Mouse (Mus musculus) hindbrain, postnatal 0 days (tissue): ENCODE measurements around the gene Ier2. TPM values are rescaled to one million over a fixed set of nuclear protein-coding genes. Genes with fewer than 3 reads are reported as not detected.

ENCODE experiments used
- ATAC-seq: fragments of 200-750 bp; cut with Nextera tagmentation; 2 replicates; pipeline ENCODE4 v1.8.0; 2017; ENCODE audit warnings: mild to moderate bottlenecking, moderate TSS enrichment, moderate library complexity
- DNase-seq: peaks from one replicate; pipeline ENCODE4 v3.0.0-alpha.2; 2015; ENCODE audit warnings: low spot score
- H3K27ac ChIP-seq: fragments of 300-500 bp; sonication (generic); 2 replicates; pipeline ENCODE4 v1.5.1; 2014; ENCODE audit warnings: mild to moderate bottlenecking
- H3K27me3 ChIP-seq: fragments of 300-500 bp; sonication (generic); 2 replicates; pipeline ENCODE4 v1.6.1; 2014; ENCODE audit warnings: low read length, mixed read lengths; ENCODE audit not compliant: insufficient read depth
- H3K36me3 ChIP-seq: fragments of 300-500 bp; sonication (generic); 2 replicates; pipeline ENCODE4 v1.6.1; 2014; ENCODE audit warnings: low read length, mixed read lengths; ENCODE audit not compliant: insufficient read depth
- H3K4me1 ChIP-seq: fragments of 300-500 bp; sonication (generic); 2 replicates; pipeline ENCODE4 v1.6.1; 2014; ENCODE audit warnings: antibody characterized with exemption, low read length, mixed read lengths; ENCODE audit not compliant: insufficient read depth
- H3K4me2 ChIP-seq: fragments of 300-500 bp; sonication (generic); 2 replicates; pipeline ENCODE4 v1.6.1; 2014; ENCODE audit warnings: low read depth, mild to moderate bottlenecking, low read length, moderate library complexity, mixed read lengths
- H3K4me3 ChIP-seq: fragments of 300-500 bp; sonication (generic); 2 replicates; pipeline ENCODE4 v1.5.1; 2014; ENCODE audit warnings: low read length
- H3K9ac ChIP-seq: fragments of 300-500 bp; sonication (generic); replicated peaks from 2 replicates; pipeline ENCODE4 v1.6.1; 2014; ENCODE audit warnings: mild to moderate bottlenecking, low read length, moderate library complexity, mixed read lengths
- H3K9me3 ChIP-seq: fragments of 300-500 bp; sonication (generic); 2 replicates; pipeline ENCODE4 v1.6.1; 2016; ENCODE audit warnings: low read length, mixed read lengths
- CTCF ChIP-seq: IDR thresholded peaks from 2 replicates; pipeline ENCODE4 v1.5.1; 2016; ENCODE audit warnings: antibody characterized with exemption, control low read depth, low read depth
- WGBS: fragments of 180-500 bp; shearing (Covaris S2); extraction: QIAGEN DNeasy Blood & Tissue Kit; methylation state at CpG from one replicate; pipeline ENCODE4 v1.1.7; 2014; 5-methylcytosine and 5-hydroxymethylcytosine counted together
- polyA plus RNA-seq: library from polyadenylated mRNA; unstranded; fragments of >200 nt; fragmentation: Nextera tagmentation; extraction: Ambion mirVana; gene quantifications from 2 replicates; pipeline ENCODE4 v1.2.1, GENCODE M21; 2015
- total RNA-seq: library from RNA; depleted of rRNA; stranded (reverse); fragments of >200 nt; gene quantifications from 2 replicates; pipeline ENCODE4 v1.2.3, GENCODE M21; 2014

The Ier2 gene
- total and polyA plus RNA-seq, 2 experiments from 2014 or later, result 12.5 to 20.9 TPM

- no peak overlapping the region for H3K9ac ChIP-seq
- H3K4me3 ChIP-seq, result no peak overlapping the region
- H3K9me3 ChIP-seq, result no peaks in the 10 kb centered on the region
- ATAC-seq, result no peak
- H3K27ac ChIP-seq, result peak overlapping the region; percentile 76; the same call in 1 of the 2 replicates
- 0 out of 2 replicates have a peak, but pooled peaks cover 4% of the 10 kb centered on the region for H3K36me3 ChIP-seq
- no peak for DNase-seq
- H3K27me3 ChIP-seq, result no peaks in the 10 kb centered on the region
- TF ChIP-seq CTCF, result no peak
- WGBS, result 80% methylated on average over 17 of the region's 17 CpGs
- H3K4me2 ChIP-seq, result no peak overlapping the region
- peaks cover 6% of the 10 kb centered on the region; the same call in 1 of the 2 replicates for H3K4me1 ChIP-seq
Observed at GRCm38 (mm10) chr8:84636051-84636691, 26.5 kb downstream of the Ier2 start.

- Histone ChIP-seq H3K4me3 (no peak overlapping the region), H3K9me3 (no peaks in the 10 kb centered on the region), H3K36me3 (0 out of 2 replicates have a peak, but pooled peaks cover 4% of the 10 kb centered on the region), H3K4me1 (peaks cover 6% of the 10 kb centered on the region; the same call in 1 of the 2 replicates), H3K27ac (peak overlapping the region; percentile 76; the same call in 1 of the 2 replicates), H3K4me2 (no peak overlapping the region), H3K9ac (peak overlapping the region; percentile 41; the same call in 1 of the 2 replicates), H3K27me3 (no peaks in the 10 kb centered on the region)
- DNase-seq (no peak), ATAC-seq (no peak)
- 49% methylated on average over 13 of the region's 14 CpGs for WGBS
- TF ChIP-seq CTCF, result no peak
Observed at GRCm38 (mm10) chr8:84635397-84636050, 27.1 kb downstream of the Ier2 start.

GRCm38 (mm10) chr8:84634849-84635304 lies 27.8 kb downstream of the Ier2 start:
- Histone ChIP-seq H3K27me3 (no peaks in the 10 kb centered on the region), H3K4me3 (no peak overlapping the region), H3K9me3 (no peaks in the 10 kb centered on the region), H3K27ac (peak overlapping the region; percentile 76; the same call in 1 of the 2 replicates), H3K36me3 (peaks cover 9% of the 10 kb centered on the region; the same call in 1 of the 2 replicates), H3K4me1 (peaks cover 6% of the 10 kb centered on the region; the same call in 1 of the 2 replicates), H3K9ac (peak overlapping the region; percentile 41), H3K4me2 (no peak overlapping the region)
- no peak for TF ChIP-seq CTCF
- DNase-seq (peak; percentile 75), ATAC-seq (no peak)
- WGBS, result 20% methylated on average over 9 of the region's 9 CpGs

- ATAC-seq, result no peak
- WGBS, result 49% methylated on average over 10 of the region's 10 CpGs
- Histone ChIP-seq H3K9me3 (no peaks in the 10 kb centered on the region), H3K9ac (no peak overlapping the region; the same call in 1 of the 2 replicates), H3K27ac (peak overlapping the region; percentile 76; the same call in 1 of the 2 replicates), H3K27me3 (no peaks in the 10 kb centered on the region), H3K4me2 (no peak overlapping the region), H3K4me3 (no peak overlapping the region), H3K36me3 (peaks cover 11% of the 10 kb centered on the region; the same call in 1 of the 2 replicates), H3K4me1 (peaks cover 6% of the 10 kb centered on the region; the same call in 1 of the 2 replicates)
- TF ChIP-seq CTCF, result no peak
- no peak for DNase-seq
Observed at GRCm38 (mm10) chr8:84633841-84634584, 28.6 kb downstream of the Ier2 start.

GRCm38 (mm10) chr8:84631813-84632212 lies 30.8 kb downstream of the Ier2 start:
- 0 out of 2 replicates have a peak, but pooled peaks cover 6% of the 10 kb centered on the region for H3K4me1 ChIP-seq
- 88% methylated on average over 4 of the region's 4 CpGs for WGBS
- no peaks in the 10 kb centered on the region for H3K9me3 ChIP-seq
- no peak for TF ChIP-seq CTCF
- no peak overlapping the region for H3K27ac ChIP-seq
- DNase-seq (no peak), ATAC-seq (no peak)
- no peak overlapping the region for H3K9ac ChIP-seq
- no peak overlapping the region for H3K4me2 ChIP-seq
- H3K4me3 ChIP-seq, result no peak overlapping the region
- H3K36me3 ChIP-seq, result peaks cover 11% of the 10 kb centered on the region; the same call in 1 of the 2 replicates
- no peaks in the 10 kb centered on the region for H3K27me3 ChIP-seq

- no peak overlapping the region for H3K27ac ChIP-seq
- whole genome bisulfite sequencing, result 87% methylated on average over 4 of the region's 4 CpGs
- H3K4me1 ChIP-seq, result 0 out of 2 replicates have a peak, but pooled peaks cover 6% of the 10 kb centered on the region
- no peaks in the 10 kb centered on the region for H3K27me3 ChIP-seq
- ATAC-seq, result no peak
- no peaks in the 10 kb centered on the region for H3K9me3 ChIP-seq
- TF ChIP-seq CTCF, result no peak
- H3K4me2 ChIP-seq, result no peak overlapping the region
- H3K4me3 ChIP-seq, result no peak overlapping the region
- peaks cover 11% of the 10 kb centered on the region; the same call in 1 of the 2 replicates for H3K36me3 ChIP-seq
- DNase-seq, result no peak
- no peak overlapping the region for H3K9ac ChIP-seq
Observed at GRCm38 (mm10) chr8:84630145-84630544, 32.5 kb downstream of the Ier2 start.
